Mouse (Mus musculus): Measurements from ENCODE around the gene Sar1a. TPM values are rescaled to one million over a fixed set of nuclear protein-coding genes. Genes with fewer than 3 reads are reported as not detected.

The Sar1a gene
- polyA plus RNA-seq, 1 experiment from 2014 or later, result 146 TPM

DNA sequence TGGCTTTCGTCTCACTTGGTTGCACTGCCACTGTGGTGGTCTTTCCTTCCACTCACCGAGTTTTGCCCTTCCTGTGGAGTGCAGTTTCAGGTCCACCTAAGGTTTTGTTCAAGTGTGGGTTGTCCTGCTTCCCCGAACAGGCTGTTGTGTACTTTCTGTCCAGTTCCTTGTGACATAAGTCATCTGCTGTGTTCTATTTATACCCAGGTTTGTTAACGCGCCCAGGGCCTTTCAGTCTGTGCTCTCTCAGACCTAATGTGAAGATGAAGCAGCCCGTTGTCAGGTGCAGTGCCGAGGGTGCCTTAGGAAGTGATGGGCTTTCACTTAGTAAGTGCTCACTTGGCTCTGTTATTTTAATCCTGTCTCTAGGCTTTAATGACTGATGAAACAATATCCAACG lies 9.3 kb downstream of the Sar1a start:
- Histone ChIP-seq H3K4me3 (ENCODE audit: low read depth, low read length) (no peak overlapping the region), H3K4me2 (replicated peaks; ENCODE audit: low read depth) (no peak overlapping the region), H3K27me3 (ENCODE audit: control insufficient read depth, insufficient read depth, low read length) (no peaks in the 10 kb centered on the region), H3K9ac (ENCODE audit: low read length) (no peak overlapping the region), H3K4me1 (replicated peaks; ENCODE audit: control insufficient read depth, insufficient read depth) (no peaks in the 10 kb centered on the region), H3K27ac (replicated peaks) (no peak overlapping the region), H3K9me3 (ENCODE audit: control insufficient read depth, low read length) (no peaks in the 10 kb centered on the region), H3K36me3 (ENCODE audit: control insufficient read depth, insufficient read depth, low read length) (peaks cover 45% of the 10 kb centered on the region)
- TF ChIP-seq EP300 (optimal IDR thresholded peaks at IDR 0.05) (no peak), CTCF (IDR thresholded peaks at IDR 0.05; ENCODE audit: low read depth) (no peak)
- WGBS, result 75% methylated on average over 8 of the region's 8 CpGs
- no peak for DNase-seq (ENCODE audit: low spot score)
- ATAC-seq (ENCODE audit: low FRiP score, low TSS enrichment), result no peak

DNA sequence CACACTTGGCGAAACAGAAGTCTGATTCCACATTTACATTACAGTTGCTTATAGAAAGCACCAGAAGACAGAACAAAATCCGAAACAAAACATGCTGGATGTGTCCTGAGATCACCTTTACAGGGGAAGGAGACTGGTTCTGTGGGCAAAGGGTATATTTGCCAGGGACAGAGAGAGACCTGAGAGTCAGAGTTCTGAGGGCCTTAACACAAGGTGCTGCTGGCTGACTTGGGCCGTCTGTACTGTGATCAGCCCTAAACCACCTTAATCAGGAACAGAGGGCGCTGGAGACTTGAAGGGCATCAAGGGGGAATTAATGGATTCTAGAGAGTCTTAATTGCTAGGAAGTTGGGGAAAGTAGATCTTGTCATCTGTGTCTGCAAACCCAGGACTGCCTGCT lies 13.5 kb downstream of the Sar1a start:
- no peak overlapping the region for H3K4me3 ChIP-seq (ENCODE audit: low read depth, low read length)
- TF ChIP-seq CTCF (IDR thresholded peaks at IDR 0.05; ENCODE audit: low read depth) (no peak), EP300 (optimal IDR thresholded peaks at IDR 0.05) (no peak)
- H3K27ac ChIP-seq (replicated peaks), result no peak overlapping the region
- no peak for ATAC-seq (ENCODE audit: low FRiP score, low TSS enrichment)
- no peak overlapping the region for H3K4me2 ChIP-seq (replicated peaks; ENCODE audit: low read depth)
- no peak overlapping the region for H3K9ac ChIP-seq (ENCODE audit: low read length)
- no peaks in the 10 kb centered on the region for H3K27me3 ChIP-seq (ENCODE audit: control insufficient read depth, insufficient read depth, low read length)
- H3K9me3 ChIP-seq (ENCODE audit: control insufficient read depth, low read length), result no peaks in the 10 kb centered on the region
- WGBS, result 70% methylated on average over 4 of the region's 4 CpGs
- no peak for DNase-seq (ENCODE audit: low spot score)
- peaks cover 5% of the 10 kb centered on the region; the same call in 1 of the 2 replicates for H3K4me1 ChIP-seq (replicated peaks; ENCODE audit: control insufficient read depth, insufficient read depth)
- peaks cover 34% of the 10 kb centered on the region for H3K36me3 ChIP-seq (ENCODE audit: control insufficient read depth, insufficient read depth, low read length)

DNA sequence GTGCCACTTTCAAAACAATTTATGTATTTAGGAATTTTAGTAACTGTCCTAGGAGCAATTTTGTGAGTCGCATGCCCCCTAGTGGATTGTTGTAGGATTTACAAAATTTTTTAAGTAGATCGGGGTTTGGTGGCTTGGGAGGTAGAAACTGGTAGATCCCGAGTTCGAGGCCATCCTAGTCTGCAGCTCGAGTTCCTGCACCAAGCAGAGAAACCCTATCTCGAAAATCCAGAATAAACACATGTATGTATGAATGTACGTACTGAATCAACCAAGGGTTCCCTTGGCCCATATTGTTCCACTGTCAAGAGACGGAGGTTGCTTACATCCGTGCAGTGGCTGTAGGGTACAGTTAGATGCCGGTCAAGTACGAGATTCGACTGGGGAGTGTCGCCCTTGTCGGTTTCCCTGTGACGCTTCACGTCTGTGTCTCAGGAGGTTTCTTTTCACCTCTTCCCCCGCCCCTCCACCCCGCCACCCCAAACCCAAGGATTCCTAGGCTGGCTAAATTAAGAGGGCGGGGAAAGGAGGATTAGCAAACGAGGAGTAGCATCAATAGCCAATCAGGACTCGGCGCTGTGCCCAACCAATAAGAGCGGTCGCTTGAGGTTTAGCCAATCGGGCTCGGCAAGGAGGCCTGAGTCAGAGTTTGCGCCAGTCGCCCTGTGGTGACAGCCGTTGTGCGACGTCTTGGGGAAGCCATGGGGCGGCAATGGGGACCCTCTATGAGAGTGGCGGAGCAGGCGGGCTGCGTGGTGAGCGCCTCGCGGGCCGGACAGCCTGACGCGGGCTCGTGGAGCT lies 15.0 kb downstream of the Sar1a start, which contains the start of gene Tysnd1:
Gene Tysnd1, plus strand, starts transcription at position 645 of the 801 bp plus-strand sequence.
- TF ChIP-seq EP300 (optimal IDR thresholded peaks at IDR 0.05) (no peak), CTCF (IDR thresholded peaks at IDR 0.05; ENCODE audit: low read depth) (peak; percentile 64)
- H3K9me3 ChIP-seq (ENCODE audit: control insufficient read depth, low read length), result no peaks in the 10 kb centered on the region
- ATAC-seq (ENCODE audit: low FRiP score, low TSS enrichment), result peak; percentile 95
- H3K27me3 ChIP-seq (ENCODE audit: control insufficient read depth, insufficient read depth, low read length), result no peaks in the 10 kb centered on the region
- H3K27ac ChIP-seq (replicated peaks), result peak within 1 kb of the TSS; percentile 40
- peaks cover 22% of the 10 kb centered on the region for H3K36me3 ChIP-seq (ENCODE audit: control insufficient read depth, insufficient read depth, low read length)
- DNase-seq (ENCODE audit: low spot score), result peak; percentile 95
- peak within 1 kb of the TSS; percentile 99 for H3K4me2 ChIP-seq (replicated peaks; ENCODE audit: low read depth)
- peak within 1 kb of the TSS; percentile 97 for H3K4me3 ChIP-seq (ENCODE audit: low read depth, low read length)
- H3K4me1 ChIP-seq (replicated peaks; ENCODE audit: control insufficient read depth, insufficient read depth), result peaks cover 5% of the 10 kb centered on the region; the same call in 1 of the 2 replicates
- 2% methylated on average over 34 of the region's 42 CpGs for whole genome bisulfite sequencing
- H3K9ac ChIP-seq (ENCODE audit: low read length), result peak within 1 kb of the TSS; percentile 88

GRCm38 (mm10) chr10:61695703-61696559 lies 15.8 kb downstream of the Sar1a start:
- Histone ChIP-seq H3K27ac (replicated peaks) (peak overlapping the region; percentile 40), H3K4me3 (ENCODE audit: low read depth, low read length) (peak overlapping the region; percentile 97), H3K4me2 (replicated peaks; ENCODE audit: low read depth) (peak overlapping the region; percentile 99), H3K4me1 (replicated peaks; ENCODE audit: control insufficient read depth, insufficient read depth) (peaks cover 5% of the 10 kb centered on the region; the same call in 1 of the 2 replicates), H3K36me3 (ENCODE audit: control insufficient read depth, insufficient read depth, low read length) (peaks cover 15% of the 10 kb centered on the region), H3K27me3 (ENCODE audit: control insufficient read depth, insufficient read depth, low read length) (no peaks in the 10 kb centered on the region), H3K9me3 (ENCODE audit: control insufficient read depth, low read length) (no peaks in the 10 kb centered on the region), H3K9ac (ENCODE audit: low read length) (peak overlapping the region; percentile 88)
- under 1% methylated on average over 85 of the region's 111 CpGs for WGBS
- DNase-seq (ENCODE audit: low spot score), result peak; percentile 41
- TF ChIP-seq EP300 (optimal IDR thresholded peaks at IDR 0.05), result no peak
- no peak for TF ChIP-seq CTCF (IDR thresholded peaks at IDR 0.05; ENCODE audit: low read depth)
- no peak; the same call in 1 of the 2 replicates for ATAC-seq (ENCODE audit: low FRiP score, low TSS enrichment)

DNA sequence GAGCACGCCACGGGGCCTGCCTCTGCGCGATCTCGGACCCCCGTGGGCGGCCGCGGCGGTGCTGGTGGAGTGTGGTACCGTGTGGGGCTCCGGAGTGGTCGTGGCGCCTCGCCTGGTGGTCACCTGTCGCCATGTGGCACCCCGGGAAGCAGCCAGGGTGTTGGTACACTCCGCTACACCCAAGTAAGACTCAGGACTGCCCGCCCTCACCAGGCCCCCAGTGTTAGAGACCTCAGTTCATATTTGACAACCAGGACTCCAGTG lies 16.4 kb downstream of the Sar1a start:
- peak overlapping the region; percentile 99 for H3K4me2 ChIP-seq (replicated peaks; ENCODE audit: low read depth)
- 16% methylated on average over 19 of the region's 19 CpGs for WGBS
- DNase-seq (ENCODE audit: low spot score) (no peak), ATAC-seq (ENCODE audit: low FRiP score, low TSS enrichment) (no peak)
- H3K4me1 ChIP-seq (replicated peaks; ENCODE audit: control insufficient read depth, insufficient read depth), result peaks cover 5% of the 10 kb centered on the region; the same call in 1 of the 2 replicates
- no peak for TF ChIP-seq CTCF (IDR thresholded peaks at IDR 0.05; ENCODE audit: low read depth)
- TF ChIP-seq EP300 (optimal IDR thresholded peaks at IDR 0.05), result no peak
- peak overlapping the region; percentile 88 for H3K9ac ChIP-seq (ENCODE audit: low read length)
- H3K27me3 ChIP-seq (ENCODE audit: control insufficient read depth, insufficient read depth, low read length), result no peaks in the 10 kb centered on the region
- no peaks in the 10 kb centered on the region for H3K9me3 ChIP-seq (ENCODE audit: control insufficient read depth, low read length)
- peak overlapping the region; percentile 97 for H3K4me3 ChIP-seq (ENCODE audit: low read depth, low read length)
- H3K36me3 ChIP-seq (ENCODE audit: control insufficient read depth, insufficient read depth, low read length), result peaks cover 12% of the 10 kb centered on the region
- no peak overlapping the region for H3K27ac ChIP-seq (replicated peaks)
